Mouse (Mus musculus) midbrain, embryonic 14.5 days (tissue): ENCODE data around the gene Kcns1. TPM values are rescaled to one million over a fixed set of nuclear protein-coding genes. Genes with fewer than 3 reads are reported as not detected.
"Not testable (repeated sequence)": the region's sequence is repeated elsewhere in the genome, so short reads cannot be mapped to it uniquely, and the experiment has no call there.

ENCODE experiments used
- ATAC-seq: fragments of 200-750 bp; cut with Nextera tagmentation; 2 replicates; pipeline ENCODE4 v1.8.0; 2017; ENCODE audit warnings: moderate number of reproducible peaks, moderate library complexity; ENCODE audit not compliant: low FRiP score, low TSS enrichment
- DNase-seq: peaks from one replicate; pipeline ENCODE4 v3.0.0-alpha.2; 2015
- H3K27ac ChIP-seq: fragments of 300-500 bp; sonication (generic); replicated peaks from 2 replicates; pipeline ENCODE4 v1.5.1; 2014; ENCODE audit warnings: mild to moderate bottlenecking, low read depth, low read length, moderate library complexity
- H3K27me3 ChIP-seq: fragments of 300-500 bp; sonication (generic); 2 replicates; pipeline ENCODE4 v1.6.1; 2014; ENCODE audit warnings: low read length, control low read depth, mixed read lengths; ENCODE audit not compliant: control insufficient read depth, insufficient read depth
- H3K36me3 ChIP-seq: fragments of 300-500 bp; sonication (generic); 2 replicates; pipeline ENCODE4 v1.6.1; 2014; ENCODE audit warnings: low read length, control low read depth; ENCODE audit not compliant: control insufficient read depth, insufficient read depth
- H3K4me1 ChIP-seq: fragments of 300-500 bp; sonication (generic); 2 replicates; pipeline ENCODE4 v1.6.1; 2014; ENCODE audit warnings: mild to moderate bottlenecking, antibody characterized with exemption, low read length, control low read depth; ENCODE audit not compliant: control insufficient read depth, insufficient read depth
- H3K4me2 ChIP-seq: fragments of 300-500 bp; sonication (generic); 2 replicates; pipeline ENCODE4 v1.6.1; 2014; ENCODE audit warnings: mild to moderate bottlenecking, low read length, moderate library complexity
- H3K4me3 ChIP-seq: fragments of 300-500 bp; sonication (generic); replicated peaks from 2 replicates; pipeline ENCODE4 v1.5.1; 2014; ENCODE audit warnings: low read depth, low read length
- H3K9ac ChIP-seq: fragments of 300-500 bp; sonication (generic); replicated peaks from 2 replicates; pipeline ENCODE4 v1.6.1; 2014; ENCODE audit warnings: mild to moderate bottlenecking, low read length, moderate library complexity
- H3K9me3 ChIP-seq: fragments of 300-500 bp; sonication (generic); 2 replicates; pipeline ENCODE4 v1.6.1; 2016; ENCODE audit warnings: low read length, control low read depth, mixed read lengths; ENCODE audit not compliant: control insufficient read depth
- WGBS: fragments of 180-500 bp; shearing (Covaris S2); extraction: QIAGEN DNeasy Blood & Tissue Kit; methylation state at CpG from one replicate; pipeline ENCODE4 v1.1.7; 2014; 5-methylcytosine and 5-hydroxymethylcytosine counted together
- polyA plus RNA-seq: library from polyadenylated mRNA; unstranded; fragments of >200 nt; fragmentation: Nextera tagmentation; extraction: Ambion mirVana; gene quantifications from 2 replicates; pipeline ENCODE4 v1.2.1, GENCODE M21; 2014

Kcns1 gene
- polyA plus RNA-seq: 0.62 and 2.1 TPM in 2 replicates

- peak within 1 kb of the TSS; percentile 34; the same call in 1 of the 2 replicates for H3K9ac ChIP-seq
- H3K27me3 ChIP-seq: peaks cover 59% of the 10 kb centered on the region
- 2% methylated on average over 29 of the region's 29 CpGs for WGBS
- H3K27ac ChIP-seq: no peak within 1 kb of the TSS
- DNase-seq (peak; percentile 48), ATAC-seq (no peak)
- H3K36me3 ChIP-seq: no peaks in the 10 kb centered on the region
- H3K4me3 ChIP-seq: peak within 1 kb of the TSS; percentile 32
- H3K4me2 ChIP-seq: peak within 1 kb of the TSS; percentile 57
- H3K4me1 ChIP-seq: peaks cover 9% of the 10 kb centered on the region; the same call in 1 of the 2 replicates
- no peaks in the 10 kb centered on the region for H3K9me3 ChIP-seq
Observed at GRCm38 (mm10) chr2:164170902-164171301, at the start of gene Kcns1. Kcns1 (minus strand) TSS chr2:164171113.

GRCm38 (mm10) chr2:164219295-164219694 is 48.4 kb upstream of the Kcns1 start:
- whole genome bisulfite sequencing: 85% methylated on average over 9 of the region's 9 CpGs
- Histone ChIP-seq H3K4me1 (no peaks in the 10 kb centered on the region), H3K4me2 (no peak overlapping the region), H3K27me3 (no peaks in the 10 kb centered on the region), H3K27ac (no peak overlapping the region), H3K4me3 (no peak overlapping the region), H3K9me3 (no peaks in the 10 kb centered on the region), H3K36me3 (no peaks in the 10 kb centered on the region), H3K9ac (no peak overlapping the region)
- ATAC-seq (no peak), DNase-seq (no peak)

GRCm38 (mm10) chr2:164212711-164213110 is 41.8 kb upstream of the Kcns1 start:
- Histone ChIP-seq H3K36me3 (no peaks in the 10 kb centered on the region), H3K4me2 (no peak overlapping the region), H3K27me3 (no peaks in the 10 kb centered on the region), H3K9me3 (no peaks in the 10 kb centered on the region), H3K4me3 (no peak overlapping the region), H3K27ac (no peak overlapping the region), H3K9ac (no peak overlapping the region), H3K4me1 (no peaks in the 10 kb centered on the region)
- WGBS: 87% methylated on average over 5 of the region's 5 CpGs
- DNase-seq (no peak), ATAC-seq (no peak)

- H3K36me3 ChIP-seq: no peaks in the 10 kb centered on the region
- H3K9me3 ChIP-seq: no peaks in the 10 kb centered on the region
- WGBS: 81% methylated on average over 4 of the region's 4 CpGs
- no peak overlapping the region for H3K9ac ChIP-seq
- no peaks in the 10 kb centered on the region for H3K27me3 ChIP-seq
- no peaks in the 10 kb centered on the region for H3K4me1 ChIP-seq
- H3K27ac ChIP-seq: no peak overlapping the region
- DNase-seq (no peak), ATAC-seq (no peak)
- no peak overlapping the region for H3K4me3 ChIP-seq
- H3K4me2 ChIP-seq: no peak overlapping the region
Observed at GRCm38 (mm10) chr2:164210892-164211291, 40.0 kb upstream of the Kcns1 start.

GRCm38 (mm10) chr2:164206676-164207075 is 35.8 kb upstream of the Kcns1 start:
- Histone ChIP-seq H3K4me3 (no peak overlapping the region), H3K27ac (no peak overlapping the region), H3K4me1 (no peaks in the 10 kb centered on the region), H3K4me2 (no peak overlapping the region), H3K36me3 (no peaks in the 10 kb centered on the region), H3K9me3 (no peaks in the 10 kb centered on the region), H3K27me3 (no peaks in the 10 kb centered on the region), H3K9ac (no peak overlapping the region)
- no peak for DNase-seq
- no peak for ATAC-seq
- 85% methylated on average over 4 of the region's 4 CpGs for WGBS

- H3K27me3 ChIP-seq, H3K4me1 ChIP-seq, H3K36me3 ChIP-seq, H3K27ac ChIP-seq, ATAC-seq, H3K4me2 ChIP-seq, H3K4me3 ChIP-seq, DNase-seq, H3K9ac ChIP-seq, H3K9me3 ChIP-seq: not testable (repeated sequence)
- WGBS: 93% methylated on average over 10 of the region's 10 CpGs
Observed at GRCm38 (mm10) chr2:164206011-164206410, 35.1 kb upstream of the Kcns1 start.

- DNase-seq (no peak), ATAC-seq (no peak)
- no peak within 1 kb of the TSS for H3K9ac ChIP-seq
- no peak within 1 kb of the TSS for H3K4me3 ChIP-seq
- no peaks in the 10 kb centered on the region for H3K36me3 ChIP-seq
- H3K4me2 ChIP-seq: no peak within 1 kb of the TSS
- no peaks in the 10 kb centered on the region for H3K9me3 ChIP-seq
- no peaks in the 10 kb centered on the region for H3K27me3 ChIP-seq
- H3K4me1 ChIP-seq: no peaks in the 10 kb centered on the region
- 76% methylated on average over 20 of the region's 20 CpGs for WGBS
- no peak within 1 kb of the TSS for H3K27ac ChIP-seq
Observed at GRCm38 (mm10) chr2:164199626-164200327, 28.9 kb upstream of the Kcns1 start, which contains the start of gene Wfdc15a. Wfdc15a (minus strand) TSS chr2:164200130.

- Histone ChIP-seq H3K9me3 (no peaks in the 10 kb centered on the region), H3K27me3 (no peaks in the 10 kb centered on the region), H3K4me3 (no peak overlapping the region), H3K4me1 (no peaks in the 10 kb centered on the region), H3K9ac (no peak overlapping the region), H3K27ac (no peak overlapping the region), H3K4me2 (no peak overlapping the region), H3K36me3 (no peaks in the 10 kb centered on the region)
- 93% methylated on average over 5 of the region's 5 CpGs for WGBS
- ATAC-seq (no peak), DNase-seq (no peak)
Observed at GRCm38 (mm10) chr2:164196700-164196990, 25.7 kb upstream of the Kcns1 start.

- no peaks in the 10 kb centered on the region for H3K27me3 ChIP-seq
- H3K4me3 ChIP-seq: no peak overlapping the region
- H3K4me1 ChIP-seq: no peaks in the 10 kb centered on the region
- DNase-seq (no peak), ATAC-seq (no peak)
- 95% methylated on average over 5 of the region's 5 CpGs for WGBS
- H3K27ac ChIP-seq: no peak overlapping the region
- H3K4me2 ChIP-seq: no peak overlapping the region
- H3K36me3 ChIP-seq: no peaks in the 10 kb centered on the region
- H3K9ac ChIP-seq: no peak overlapping the region
- no peaks in the 10 kb centered on the region for H3K9me3 ChIP-seq
Observed at GRCm38 (mm10) chr2:164195971-164196699, 25.2 kb upstream of the Kcns1 start.
